13 mouse cellular contexts compared by ENCODE assay signal in the genomic region with DNA sequence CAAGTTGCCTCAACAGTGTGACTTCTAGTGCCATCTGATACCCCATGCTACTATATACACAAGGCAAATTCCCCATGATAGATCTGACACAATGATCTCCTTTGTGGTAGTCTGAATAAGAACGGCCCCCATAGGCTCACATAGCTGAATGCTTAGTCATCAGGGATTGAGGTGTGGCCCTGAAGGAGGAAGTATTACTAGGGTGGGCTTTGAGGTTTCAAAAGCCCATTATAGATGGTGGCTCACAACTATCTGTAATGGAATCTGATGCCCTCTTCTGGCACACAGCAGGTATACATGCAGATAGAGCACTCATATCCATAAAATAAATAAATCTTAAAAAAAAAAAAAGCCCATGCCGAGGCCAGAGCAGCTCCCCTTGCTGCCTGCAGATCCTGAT. TPM values are rescaled to one million over a fixed set of nuclear protein-coding genes. Genes with fewer than 3 reads are reported as not detected.
DNase-seq lines count a peak whose midpoint lies in the region; ATAC-seq and TF ChIP-seq lines count a peak whose summit lies in the region.
"Had no signal": no experiment of that assay in that cellular context is flagged by ENCODE, and none has a peak within 500 bp of the region (broad histone marks: within the 10 kb centered on the region; RNA-seq: fewer than 3 reads in every experiment).

No protein-coding gene starts in this region.

- in situ Hi-C loops in Patski (cut with MboI; ENCODE audit: low pct_unique_long_range_greater_than_20kb): loop anchor here (5.0 kb wide), 1 partner anchor 97 kb away; no protein-coding TSS in a partner anchor

- peaks cover 23% of the 10 kb centered on the region for H3K36me3 ChIP-seq in heart, embryonic 11.5 days (ENCODE audit: control insufficient read depth, insufficient read depth, low read length)

- H3K4me3 ChIP-seq in heart, embryonic 11.5 days (ENCODE audit: low read depth, low read length): no peak overlapping the region
- H3K4me3 ChIP-seq: embryonic facial prominence, embryonic 15.5 days; limb, embryonic 10.5 days had no signal

- H3K27me3 ChIP-seq in heart, embryonic 11.5 days (ENCODE audit: control insufficient read depth, insufficient read depth, low read length): no peaks in the 10 kb centered on the region
- no peaks in the 10 kb centered on the region for H3K27me3 ChIP-seq in Patski
- H3K27me3 ChIP-seq: embryonic facial prominence, embryonic 15.5 days had no signal

- no peak overlapping the region for H3K9ac ChIP-seq in heart, embryonic 11.5 days (ENCODE audit: low read depth, low read length)
- H3K9ac ChIP-seq: embryonic facial prominence, embryonic 15.5 days had no signal

- DNase-seq in heart, adult 11 months: peak; percentile 28
- peak; percentile 33 for DNase-seq in lung, postnatal 10 days
- no peak for DNase-seq in lung, adult 18-20 months
- no peak for DNase-seq in Patski (ENCODE audit: low read depth, low spot score)
- DNase-seq in retina, postnatal 1 day: peak; percentile 33
- no peak for DNase-seq in urinary bladder, adult 2 months (ENCODE audit: low spot score)
- DNase-seq: cerebellum, adult 9-11 months; heart, postnatal 4 days; kidney, adult 18-20 months; thymus, adult 2 months had no signal

- no peak overlapping the region for H3K27ac ChIP-seq in heart, embryonic 11.5 days (ENCODE audit: low read depth, low read length)
- H3K27ac ChIP-seq: embryonic facial prominence, embryonic 15.5 days; limb, embryonic 10.5 days had no signal

- H3K4me2 ChIP-seq in heart, embryonic 11.5 days: no peak overlapping the region
- H3K4me2 ChIP-seq: embryonic facial prominence, embryonic 15.5 days had no signal

- H3K4me1 ChIP-seq in heart, embryonic 11.5 days (ENCODE audit: control insufficient read depth, insufficient read depth, low read length): no peaks in the 10 kb centered on the region
- H3K4me1 ChIP-seq: embryonic facial prominence, embryonic 15.5 days; limb, embryonic 10.5 days had no signal

- WGBS in heart, embryonic 11.5 days (ENCODE audit: insufficient replicate concordance): 80% methylated on average over 2 of the region's 2 CpGs

- no peak for ATAC-seq in heart, embryonic 11.5 days (replicated peaks; ENCODE audit: insufficient number of reproducible peaks, low FRiP score, low TSS enrichment)
- no peak for ATAC-seq in Patski

- CTCF ChIA-PET in Patski (lab: Charles Lee): interaction anchor here (0.7 to 2.9 kb wide), 9 partner anchors 8 to 148 kb away, joined by 3 to 28 read pairs (median 6); a partner anchor contains a TSS

- POLR2A ChIA-PET in Patski (lab: Charles Lee): interaction anchor here (3.4 kb wide), 1 partner anchor 9 kb away, joined by 13 read pairs; a partner anchor contains a TSS

- peak; percentile 62 for TF ChIP-seq CTCF in Patski (IDR thresholded peaks at IDR 0.05)

- H3K9me3 ChIP-seq in heart, embryonic 11.5 days (replicated peaks; ENCODE audit: control insufficient read depth, low read length): no peaks in the 10 kb centered on the region
- H3K9me3 ChIP-seq: embryonic facial prominence, embryonic 15.5 days; limb, embryonic 10.5 days had no signal

RNA-seq across cellular contexts. Expression of a gene that starts 9.6 kb away (rescaled TPM):
- polyA plus RNA-seq in heart, embryonic 11.5 days (2014; fragmentation: Nextera tagmentation; extraction: Ambion mirVana): 7.0 and 7.8 TPM in 2 replicates
- 33.3 TPM for polyA plus RNA-seq in Patski (2021)
- 23.0 and 33.6 TPM in 2 replicates for polyA plus RNA-seq in urinary bladder, adult 2 months (2012; rRNA removed)

Comparison
In these comparisons a context has a peak if more than half of its experiments do, and no peak if none do; other contexts are left out.
1. DNase-seq: peak in heart, adult 11 months (single experiment), lung, postnatal 10 days (single experiment) and retina, postnatal 1 day (single experiment); none in lung, adult 18-20 months (0 of 2), Patski (single experiment) and urinary bladder, adult 2 months (single experiment).